Mouse (Mus musculus) embryonic facial prominence, embryonic 15.5 days (tissue): ENCODE measurements around the gene Gm49361. TPM values are rescaled to one million over a fixed set of nuclear protein-coding genes. Genes with fewer than 3 reads are reported as not detected.
A peak's percentile ranks its signal among the peaks of the same experiment; 100 is the strongest.

Source experiments
- ATAC-seq: fragments of 200-750 bp; cut with Nextera tagmentation; 2 replicates; pipeline ENCODE4 v1.8.0; 2017; ENCODE audit warnings: low read depth, moderate TSS enrichment; ENCODE audit not compliant: insufficient number of reproducible peaks, low FRiP score, low TSS enrichment
- H3K27ac ChIP-seq: fragments of 300-500 bp; sonication (generic); replicated peaks from 2 replicates; pipeline ENCODE4 v1.5.1; 2015; ENCODE audit warnings: mild to moderate bottlenecking, inconsistent platforms
- H3K27me3 ChIP-seq: fragments of 300-500 bp; sonication (generic); 2 replicates; pipeline ENCODE4 v1.6.1; 2015; ENCODE audit warnings: inconsistent platforms
- H3K36me3 ChIP-seq: fragments of 300-500 bp; sonication (generic); 2 replicates; pipeline ENCODE4 v1.6.1; 2015; ENCODE audit warnings: mild to moderate bottlenecking, inconsistent platforms
- H3K4me1 ChIP-seq: fragments of 300-500 bp; sonication (generic); 2 replicates; pipeline ENCODE4 v1.6.1; 2015; ENCODE audit warnings: inconsistent platforms
- H3K4me2 ChIP-seq: fragments of 300-500 bp; sonication (generic); replicated peaks from 2 replicates; pipeline ENCODE4 v1.6.1; 2015; ENCODE audit warnings: mild to moderate bottlenecking, inconsistent platforms
- H3K4me3 ChIP-seq: fragments of 300-500 bp; sonication (generic); replicated peaks from 2 replicates; pipeline ENCODE4 v1.5.1; 2015; ENCODE audit warnings: mild to moderate bottlenecking, inconsistent platforms
- H3K9ac ChIP-seq: fragments of 300-500 bp; sonication (generic); 2 replicates; pipeline ENCODE4 v1.6.1; 2015; ENCODE audit warnings: inconsistent platforms
- H3K9me3 ChIP-seq: fragments of 300-500 bp; sonication (generic); replicated peaks from 2 replicates; pipeline ENCODE4 v1.6.1; 2016; ENCODE audit warnings: inconsistent platforms
- WGBS: fragments of 180-500 bp; shearing (Covaris S2); methylation state at CpG from one replicate; pipeline ENCODE4 v1.1.7; 2015; 5-methylcytosine and 5-hydroxymethylcytosine counted together
- polyA plus RNA-seq: library from polyadenylated mRNA; unstranded; fragments of >200 nt; fragmentation: Nextera tagmentation; extraction: Ambion mirVana; gene quantifications from 2 replicates; pipeline ENCODE4 v1.2.1, GENCODE M21; 2015

Gm49361 gene
- polyA plus RNA-seq, 1 experiment from 2014 or later = not detected

DNA sequence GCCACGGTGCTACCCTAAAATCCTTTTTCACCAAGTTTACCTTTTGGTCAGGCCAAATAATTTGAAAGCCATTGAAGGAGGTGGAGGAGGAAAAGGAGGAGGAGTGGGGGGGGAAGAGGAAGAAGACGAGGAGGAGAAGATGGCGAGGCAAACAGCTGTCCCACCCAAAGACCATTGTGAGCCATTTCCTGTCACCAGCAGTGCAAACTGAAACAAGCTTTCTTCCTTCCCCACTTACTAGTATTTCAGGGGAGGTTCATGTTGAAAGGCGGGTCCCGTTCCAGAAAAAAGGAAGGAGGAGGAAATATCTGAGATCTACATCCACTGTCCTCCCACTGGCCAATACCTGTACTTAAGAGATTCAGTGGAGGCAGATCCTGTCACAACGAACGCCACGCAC lies 16.5 kb downstream of the Gm49361 start:
- no peak for ATAC-seq
- H3K4me1 ChIP-seq = peaks cover 49% of the 10 kb centered on the region
- H3K27ac ChIP-seq = peak overlapping the region; percentile 66; the same call in 1 of the 2 replicates
- H3K36me3 ChIP-seq = peaks cover 8% of the 10 kb centered on the region; the same call in 1 of the 2 replicates
- H3K27me3 ChIP-seq = no peaks in the 10 kb centered on the region
- no peaks in the 10 kb centered on the region for H3K9me3 ChIP-seq
- H3K9ac ChIP-seq = no peak overlapping the region
- H3K4me3 ChIP-seq = no peak overlapping the region
- WGBS = 83% methylated on average over 8 of the region's 8 CpGs
- no peak overlapping the region for H3K4me2 ChIP-seq

DNA sequence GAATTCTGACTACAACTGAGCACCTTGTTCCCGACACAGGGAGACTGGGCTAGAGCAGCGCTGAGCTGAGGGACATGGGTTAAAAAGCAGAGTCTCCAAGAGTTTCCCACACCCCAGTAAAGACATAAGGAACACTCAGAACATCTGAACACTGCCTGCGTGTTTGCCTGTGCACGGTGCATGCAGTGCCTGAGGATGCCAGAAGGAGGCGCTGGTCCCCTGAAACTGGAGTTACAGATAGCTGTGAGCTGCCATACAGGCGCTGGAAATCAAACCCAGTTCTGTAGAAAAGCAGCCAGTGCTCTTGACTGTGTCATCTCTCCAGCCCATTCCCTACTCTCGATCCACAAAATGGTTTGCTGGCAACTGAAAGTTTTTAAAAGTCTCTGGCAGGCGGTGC lies 19.7 kb downstream of the Gm49361 start:
- H3K36me3 ChIP-seq = peaks cover 22% of the 10 kb centered on the region
- H3K4me3 ChIP-seq = no peak overlapping the region
- no peak for ATAC-seq
- H3K27ac ChIP-seq = no peak overlapping the region
- no peak overlapping the region for H3K4me2 ChIP-seq
- H3K9ac ChIP-seq = no peak overlapping the region
- H3K27me3 ChIP-seq = no peaks in the 10 kb centered on the region
- 80% methylated on average over 8 of the region's 8 CpGs for WGBS
- H3K4me1 ChIP-seq = peaks cover 34% of the 10 kb centered on the region
- H3K9me3 ChIP-seq = no peaks in the 10 kb centered on the region

DNA sequence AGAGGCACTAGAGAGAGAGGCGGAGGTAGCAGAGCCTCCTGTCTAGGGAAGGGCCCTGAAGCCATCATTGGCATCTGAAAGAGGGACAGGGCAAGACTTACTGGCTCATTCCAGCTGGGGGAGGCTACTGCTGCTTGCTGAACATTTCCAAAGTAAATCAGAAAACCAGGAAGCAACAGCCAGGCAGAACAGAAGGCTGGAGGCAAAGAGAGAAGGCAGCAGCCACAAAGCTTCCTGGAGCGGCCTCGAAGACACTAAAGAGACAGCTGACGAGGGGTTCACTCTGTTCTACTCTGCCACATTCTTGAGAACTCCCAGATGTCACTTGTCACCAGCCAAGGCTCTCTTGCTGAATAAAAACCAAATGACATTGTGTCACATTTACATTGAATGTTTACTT lies 21.4 kb downstream of the Gm49361 start:
- Histone ChIP-seq H3K27me3 (no peaks in the 10 kb centered on the region), H3K4me3 (no peak overlapping the region), H3K9ac (no peak overlapping the region), H3K36me3 (peaks cover 22% of the 10 kb centered on the region), H3K4me1 (peaks cover 17% of the 10 kb centered on the region), H3K4me2 (no peak overlapping the region), H3K27ac (0 out of 2 replicates have a peak overlapping the region, but pooled peaks have one; percentile 55), H3K9me3 (no peaks in the 10 kb centered on the region)
- no peak; the same call in 1 of the 2 replicates for ATAC-seq
- 57% methylated on average over 4 of the region's 4 CpGs for WGBS

DNA sequence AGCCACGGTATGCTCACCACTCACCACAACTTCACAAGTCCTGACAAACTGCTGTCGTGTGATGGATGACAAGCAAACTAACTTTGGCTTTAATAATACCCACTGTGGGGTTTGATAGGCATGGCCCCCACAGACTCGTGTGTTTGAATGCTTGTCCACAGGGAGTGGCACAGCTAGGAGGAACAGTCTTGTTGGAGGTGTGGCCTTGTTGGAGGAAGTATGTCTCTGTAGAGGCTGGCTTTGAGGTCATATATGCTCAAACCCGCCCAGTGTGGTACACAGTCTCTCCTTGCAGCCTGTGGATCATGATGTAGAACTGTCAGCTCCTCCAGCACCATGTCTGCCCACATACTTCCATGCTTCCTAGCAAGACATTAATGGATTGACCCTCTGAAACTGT lies 27.7 kb downstream of the Gm49361 start:
- Histone ChIP-seq H3K36me3 (peaks cover 28% of the 10 kb centered on the region), H3K4me2 (no peak overlapping the region), H3K4me1 (no peaks in the 10 kb centered on the region), H3K4me3 (no peak overlapping the region), H3K9me3 (no peaks in the 10 kb centered on the region), H3K27ac (no peak overlapping the region), H3K27me3 (no peaks in the 10 kb centered on the region), H3K9ac (no peak overlapping the region)
- WGBS = 81% methylated on average over 4 of the region's 4 CpGs
- ATAC-seq = no peak

DNA sequence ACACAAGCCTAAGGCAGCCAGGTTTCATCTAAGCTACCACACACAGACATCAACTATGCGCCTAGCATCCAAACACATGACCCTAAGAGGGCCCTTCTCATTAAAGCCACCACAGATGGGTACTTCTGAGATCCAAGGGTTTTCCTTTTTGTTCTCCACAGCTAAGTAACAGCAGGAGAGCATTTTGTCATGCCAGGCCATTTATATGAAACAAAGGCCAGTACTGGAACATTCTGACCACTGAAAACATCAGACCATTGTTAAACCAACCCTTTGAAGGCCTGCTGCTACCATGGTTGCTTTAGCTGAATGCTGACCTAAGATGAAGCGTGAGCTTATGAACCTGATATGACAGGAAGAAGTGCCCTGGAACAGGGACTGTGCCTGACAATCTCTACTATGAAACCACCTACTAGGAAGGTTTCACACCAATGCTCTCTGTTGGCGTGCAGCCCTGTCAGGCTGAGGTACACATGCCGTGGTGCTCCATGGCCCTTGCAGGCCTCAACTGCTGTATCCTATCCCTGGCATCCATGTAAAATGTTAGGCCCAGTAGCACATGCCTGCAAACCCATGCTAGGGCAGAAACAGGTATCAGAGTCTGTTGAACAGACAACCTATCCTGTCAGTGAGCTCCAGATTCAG lies 29.2 kb downstream of the Gm49361 start:
- Histone ChIP-seq H3K9ac (no peak overlapping the region), H3K4me1 (no peaks in the 10 kb centered on the region), H3K27ac (no peak overlapping the region), H3K9me3 (no peaks in the 10 kb centered on the region), H3K36me3 (peaks cover 17% of the 10 kb centered on the region), H3K27me3 (no peaks in the 10 kb centered on the region), H3K4me2 (no peak overlapping the region), H3K4me3 (no peak overlapping the region)
- 88% methylated on average over 4 of the region's 4 CpGs for WGBS
- ATAC-seq = no peak

DNA sequence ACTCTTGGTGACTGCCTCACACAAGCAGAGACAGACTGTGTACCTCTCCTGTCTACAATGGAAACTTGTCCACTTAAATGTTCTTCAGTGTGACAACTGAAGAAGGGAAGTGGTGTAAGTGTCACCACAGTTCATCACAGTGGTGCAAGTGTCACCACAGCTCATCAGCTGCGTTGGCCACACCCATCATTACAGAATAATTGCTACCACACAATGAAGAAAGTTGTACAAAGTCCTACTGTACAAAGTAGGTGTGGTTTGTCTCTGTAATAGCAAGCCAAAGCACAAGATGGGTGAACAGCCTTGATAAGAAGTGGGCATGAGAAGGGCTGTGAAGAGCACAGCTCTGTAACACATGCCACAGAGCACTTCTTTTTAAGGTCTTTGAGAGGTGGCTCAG lies 33.0 kb downstream of the Gm49361 start:
- Histone ChIP-seq H3K27ac (no peak overlapping the region), H3K9ac (no peak overlapping the region)
- whole genome bisulfite sequencing = 70% methylated on average over 1 of the region's 1 CpGs

DNA sequence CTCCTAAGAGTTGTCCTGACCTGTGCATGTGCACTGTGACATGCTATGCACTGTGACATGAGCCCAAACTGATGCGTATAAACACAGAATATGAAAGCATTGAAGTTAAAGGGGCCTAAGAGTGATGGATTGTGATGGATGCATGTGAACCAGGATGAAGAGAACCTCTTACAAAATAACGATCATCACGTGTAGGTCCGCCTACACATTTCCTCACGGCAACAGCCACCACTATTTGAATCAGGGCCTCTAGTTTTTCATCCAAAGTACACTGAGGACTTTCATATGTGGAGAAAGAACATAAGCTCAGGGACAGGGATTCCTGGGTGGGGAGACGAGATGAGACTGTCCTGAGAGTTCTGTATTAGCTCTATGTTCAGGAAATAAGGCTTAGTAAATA lies 34.8 kb downstream of the Gm49361 start:
- no peak for ATAC-seq
- Histone ChIP-seq H3K36me3 (peaks cover 10% of the 10 kb centered on the region; the same call in 1 of the 2 replicates), H3K4me2 (no peak overlapping the region), H3K4me1 (peaks cover 31% of the 10 kb centered on the region), H3K9ac (no peak overlapping the region), H3K27me3 (no peaks in the 10 kb centered on the region), H3K4me3 (no peak overlapping the region), H3K27ac (no peak overlapping the region), H3K9me3 (no peaks in the 10 kb centered on the region)
- 79% methylated on average over 6 of the region's 6 CpGs for WGBS

More for the DNA sequence above, 33.0 kb downstream of the Gm49361 start:
- Histone ChIP-seq H3K4me3 (no peak overlapping the region), H3K4me2 (no peak overlapping the region), H3K27me3 (no peaks in the 10 kb centered on the region), H3K9me3 (no peaks in the 10 kb centered on the region), H3K4me1 (peaks cover 14% of the 10 kb centered on the region), H3K36me3 (peaks cover 10% of the 10 kb centered on the region)
- ATAC-seq = no peak

DNA sequence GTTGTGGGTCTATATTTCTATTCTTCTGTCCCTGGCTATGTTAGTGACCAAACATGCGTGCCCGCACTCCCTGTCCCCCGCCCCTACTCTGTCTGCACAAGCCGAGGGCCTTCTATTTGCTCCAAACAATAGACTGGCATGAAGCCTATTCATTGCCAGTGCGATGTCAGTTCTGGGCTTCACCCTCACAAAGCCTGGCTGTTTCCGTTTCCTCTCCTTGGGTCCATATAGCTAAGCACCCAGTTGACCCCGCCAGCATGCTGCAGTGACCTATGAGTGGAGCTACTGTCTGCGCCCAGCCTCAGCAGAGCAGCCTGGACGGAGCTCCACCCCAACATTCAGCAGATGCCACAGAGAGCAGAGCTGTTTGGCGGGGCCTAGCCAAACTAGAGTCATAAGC lies 36.7 kb downstream of the Gm49361 start:
- H3K4me3 ChIP-seq = no peak overlapping the region
- no peak overlapping the region for H3K4me2 ChIP-seq
- H3K27me3 ChIP-seq = no peaks in the 10 kb centered on the region
- no peak overlapping the region for H3K9ac ChIP-seq
- peaks cover 31% of the 10 kb centered on the region for H3K4me1 ChIP-seq
- ATAC-seq = peak; percentile 41; the same call in 1 of the 2 replicates
- 64% methylated on average over 10 of the region's 10 CpGs for WGBS
- no peaks in the 10 kb centered on the region for H3K9me3 ChIP-seq
- H3K27ac ChIP-seq = peak overlapping the region; percentile 52
- peaks cover 15% of the 10 kb centered on the region; the same call in 1 of the 2 replicates for H3K36me3 ChIP-seq

DNA sequence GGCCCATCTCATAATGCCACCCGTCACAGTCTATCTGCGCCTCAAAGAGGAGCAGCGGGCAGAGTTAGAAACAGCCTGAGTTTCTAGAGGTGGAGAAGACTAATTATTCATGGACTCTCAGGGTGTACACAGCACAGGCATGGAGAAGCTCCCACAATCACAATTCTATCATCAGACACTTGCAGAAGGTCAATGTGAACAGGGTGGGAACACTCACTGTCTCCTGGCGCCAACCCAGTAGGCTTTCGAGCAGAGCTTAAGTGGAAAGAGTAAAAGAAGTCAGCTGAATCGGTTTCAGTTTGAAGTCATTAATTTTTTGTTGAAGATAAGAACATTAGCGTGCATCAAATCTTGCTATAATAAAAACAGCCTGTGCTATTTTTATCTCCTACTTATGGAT lies 37.3 kb downstream of the Gm49361 start:
- no peak overlapping the region for H3K9ac ChIP-seq
- H3K4me3 ChIP-seq = no peak overlapping the region
- 0 out of 2 replicates have a peak overlapping the region, but pooled peaks have one; percentile 5 for H3K27ac ChIP-seq
- WGBS = 70% methylated on average over 7 of the region's 7 CpGs
- H3K27me3 ChIP-seq = no peaks in the 10 kb centered on the region
- no peak overlapping the region for H3K4me2 ChIP-seq
- ATAC-seq = no peak
- H3K4me1 ChIP-seq = peaks cover 31% of the 10 kb centered on the region
- H3K9me3 ChIP-seq = no peaks in the 10 kb centered on the region
- H3K36me3 ChIP-seq = peaks cover 12% of the 10 kb centered on the region; the same call in 1 of the 2 replicates

DNA sequence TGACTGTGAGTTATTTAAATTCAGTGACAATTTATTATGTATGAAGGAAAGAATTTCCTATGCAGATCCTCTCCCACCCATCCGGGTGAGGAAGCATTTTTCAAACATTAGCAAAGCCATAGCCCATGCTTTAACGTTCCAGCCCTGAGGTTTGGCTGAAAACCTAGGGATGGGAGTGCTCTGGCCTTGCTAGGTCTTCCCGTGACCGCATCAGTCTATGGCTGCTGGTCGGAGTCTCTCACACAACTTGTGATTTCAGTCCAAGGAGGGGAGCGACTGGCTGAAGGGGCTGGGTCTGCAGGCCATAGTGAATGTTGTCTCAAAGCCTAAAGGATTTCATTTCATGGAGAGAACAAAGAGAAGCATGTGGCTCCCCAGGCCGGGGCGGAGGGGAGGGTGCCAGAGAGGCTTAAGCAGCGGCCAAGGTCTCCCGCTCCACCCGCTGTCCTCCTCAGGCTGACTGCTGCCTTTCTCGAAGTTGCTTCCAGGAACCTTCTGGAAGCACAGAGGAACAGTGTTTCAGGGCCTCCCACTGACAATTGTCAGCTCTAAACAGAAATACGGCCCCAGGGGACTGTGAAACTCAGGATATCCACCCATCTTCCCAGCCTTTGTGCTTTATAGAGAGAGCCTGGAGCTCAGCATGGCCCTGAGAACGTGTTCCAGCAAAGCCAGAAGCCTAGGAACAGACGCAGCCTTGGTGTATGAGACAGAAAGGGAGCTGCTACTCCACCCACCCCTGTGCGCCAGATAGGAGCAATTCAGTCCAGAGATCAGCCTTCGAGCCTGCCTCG lies 38.6 kb downstream of the Gm49361 start:
- H3K4me3 ChIP-seq = no peak overlapping the region
- H3K36me3 ChIP-seq = peaks cover 14% of the 10 kb centered on the region; the same call in 1 of the 2 replicates
- H3K27ac ChIP-seq = peak overlapping the region; percentile 86
- no peak overlapping the region; the same call in 1 of the 2 replicates for H3K4me2 ChIP-seq
- no peaks in the 10 kb centered on the region for H3K9me3 ChIP-seq
- no peaks in the 10 kb centered on the region for H3K27me3 ChIP-seq
- no peak overlapping the region for H3K9ac ChIP-seq
- H3K4me1 ChIP-seq = peaks cover 31% of the 10 kb centered on the region
- WGBS = 33% methylated on average over 18 of the region's 18 CpGs
- peak; percentile 41 for ATAC-seq

DNA sequence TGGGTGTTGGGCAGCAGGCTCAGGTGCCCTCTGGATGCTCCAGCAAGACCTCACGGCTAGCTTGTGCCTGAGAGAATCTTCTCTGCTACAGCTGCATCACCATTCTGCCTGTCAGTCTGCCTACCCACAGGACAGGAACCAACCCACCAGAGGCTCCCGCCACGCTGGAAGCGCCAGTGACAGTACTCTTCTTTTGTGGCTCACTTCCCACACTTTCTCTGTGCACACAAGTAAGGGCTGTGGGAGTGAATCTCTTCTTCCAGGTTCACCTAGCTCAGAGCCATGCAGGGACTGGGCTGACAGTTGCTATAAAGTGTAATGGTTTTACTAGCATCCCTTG lies 39.2 kb downstream of the Gm49361 start:
- H3K9ac ChIP-seq = no peak overlapping the region
- H3K4me1 ChIP-seq = peaks cover 31% of the 10 kb centered on the region
- ATAC-seq = no peak
- no peaks in the 10 kb centered on the region for H3K27me3 ChIP-seq
- WGBS = 66% methylated on average over 4 of the region's 4 CpGs
- no peak overlapping the region for H3K4me3 ChIP-seq
- H3K9me3 ChIP-seq = no peaks in the 10 kb centered on the region
- H3K36me3 ChIP-seq = peaks cover 20% of the 10 kb centered on the region; the same call in 1 of the 2 replicates
- no peak overlapping the region for H3K4me2 ChIP-seq
- H3K27ac ChIP-seq = peak overlapping the region; percentile 86
